Mouse (Mus musculus): ENCODE data around the gene 9130230L23Rik. TPM values are rescaled to one million over a fixed set of nuclear protein-coding genes. Genes with fewer than 3 reads are reported as not detected.

Gene 9130230L23Rik
- total and polyA plus RNA-seq, 2 experiments from 2014 or later: not detected

- H3K4me3 ChIP-seq (ENCODE audit: low read depth, low read length): no peak overlapping the region
- no peaks in the 10 kb centered on the region for H3K9me3 ChIP-seq (ENCODE audit: low read length)
- H3K36me3 ChIP-seq (ENCODE audit: insufficient read depth, low read length): no peaks in the 10 kb centered on the region
- DNase-seq (ENCODE audit: low spot score): no peak
- no peak overlapping the region for H3K27ac ChIP-seq (ENCODE audit: low read depth, low read length)
- no peak for ATAC-seq (ENCODE audit: low FRiP score)
- no peaks in the 10 kb centered on the region for H3K27me3 ChIP-seq (ENCODE audit: insufficient read depth, low read length)
- no peak overlapping the region for H3K4me2 ChIP-seq (ENCODE audit: low read depth, low read length, poor library complexity, severe bottlenecking)
- no peak for TF ChIP-seq CTCF (IDR thresholded peaks at IDR 0.05)
- no peak overlapping the region for H3K9ac ChIP-seq (replicated peaks; ENCODE audit: low read length, poor library complexity, severe bottlenecking)
- 59% methylated on average over 10 of the region's 10 CpGs for WGBS
- no peaks in the 10 kb centered on the region for H3K4me1 ChIP-seq (ENCODE audit: insufficient read depth, low read length)
Measured at GRCm38 (mm10) chr5:66042651-66043340, 38.7 kb upstream of the 9130230L23Rik start.

- no peak for DNase-seq (ENCODE audit: low spot score)
- Histone ChIP-seq H3K4me3 (ENCODE audit: low read depth, low read length) (no peak overlapping the region), H3K27me3 (ENCODE audit: insufficient read depth, low read length) (no peaks in the 10 kb centered on the region), H3K9ac (replicated peaks; ENCODE audit: low read length, poor library complexity, severe bottlenecking) (no peak overlapping the region), H3K4me2 (ENCODE audit: low read depth, low read length, poor library complexity, severe bottlenecking) (no peak overlapping the region), H3K27ac (ENCODE audit: low read depth, low read length) (no peak overlapping the region), H3K9me3 (ENCODE audit: low read length) (no peaks in the 10 kb centered on the region), H3K36me3 (ENCODE audit: insufficient read depth, low read length) (no peaks in the 10 kb centered on the region), H3K4me1 (ENCODE audit: insufficient read depth, low read length) (no peaks in the 10 kb centered on the region)
- TF ChIP-seq CTCF (IDR thresholded peaks at IDR 0.05): no peak
- no peak for ATAC-seq (ENCODE audit: low FRiP score)
- 92% methylated on average over 7 of the region's 7 CpGs for WGBS
Measured at GRCm38 (mm10) chr5:66040744-66041279, 36.7 kb upstream of the 9130230L23Rik start.

GRCm38 (mm10) chr5:66039813-66040212, 35.7 kb upstream of the 9130230L23Rik start:
- TF ChIP-seq CTCF (IDR thresholded peaks at IDR 0.05): no peak
- H3K36me3 ChIP-seq (ENCODE audit: insufficient read depth, low read length): no peaks in the 10 kb centered on the region
- no peaks in the 10 kb centered on the region for H3K27me3 ChIP-seq (ENCODE audit: insufficient read depth, low read length)
- no peak overlapping the region for H3K27ac ChIP-seq (ENCODE audit: low read depth, low read length)
- no peak for ATAC-seq (ENCODE audit: low FRiP score)
- no peak overlapping the region for H3K9ac ChIP-seq (replicated peaks; ENCODE audit: low read length, poor library complexity, severe bottlenecking)
- no peak overlapping the region for H3K4me2 ChIP-seq (ENCODE audit: low read depth, low read length, poor library complexity, severe bottlenecking)
- no peaks in the 10 kb centered on the region for H3K4me1 ChIP-seq (ENCODE audit: insufficient read depth, low read length)
- 98% methylated on average over 2 of the region's 2 CpGs for WGBS
- H3K4me3 ChIP-seq (ENCODE audit: low read depth, low read length): no peak overlapping the region
- H3K9me3 ChIP-seq (ENCODE audit: low read length): no peaks in the 10 kb centered on the region
- DNase-seq (ENCODE audit: low spot score): no peak

- Histone ChIP-seq H3K27ac (ENCODE audit: low read depth, low read length) (peak overlapping the region; percentile 38; the same call in 1 of the 2 replicates), H3K4me3 (ENCODE audit: low read depth, low read length) (no peak overlapping the region), H3K4me1 (ENCODE audit: insufficient read depth, low read length) (no peaks in the 10 kb centered on the region), H3K9me3 (ENCODE audit: low read length) (no peaks in the 10 kb centered on the region), H3K27me3 (ENCODE audit: insufficient read depth, low read length) (no peaks in the 10 kb centered on the region), H3K9ac (replicated peaks; ENCODE audit: low read length, poor library complexity, severe bottlenecking) (no peak overlapping the region), H3K4me2 (ENCODE audit: low read depth, low read length, poor library complexity, severe bottlenecking) (no peak overlapping the region), H3K36me3 (ENCODE audit: insufficient read depth, low read length) (no peaks in the 10 kb centered on the region)
- ATAC-seq (ENCODE audit: low FRiP score) (no peak), DNase-seq (ENCODE audit: low spot score) (no peak)
- TF ChIP-seq CTCF (IDR thresholded peaks at IDR 0.05): no peak
- WGBS: 58% methylated on average over 6 of the region's 6 CpGs
Measured at GRCm38 (mm10) chr5:66037066-66037465, 33.0 kb upstream of the 9130230L23Rik start.

- ATAC-seq (ENCODE audit: low FRiP score) (no peak), DNase-seq (ENCODE audit: low spot score) (peak; percentile 27)
- no peaks in the 10 kb centered on the region for H3K27me3 ChIP-seq (ENCODE audit: insufficient read depth, low read length)
- 37% methylated on average over 7 of the region's 7 CpGs for WGBS
- H3K9ac ChIP-seq (replicated peaks; ENCODE audit: low read length, poor library complexity, severe bottlenecking): no peak overlapping the region
- no peaks in the 10 kb centered on the region for H3K4me1 ChIP-seq (ENCODE audit: insufficient read depth, low read length)
- peak overlapping the region; percentile 38; the same call in 1 of the 2 replicates for H3K27ac ChIP-seq (ENCODE audit: low read depth, low read length)
- no peak overlapping the region for H3K4me3 ChIP-seq (ENCODE audit: low read depth, low read length)
- TF ChIP-seq CTCF (IDR thresholded peaks at IDR 0.05): no peak
- H3K4me2 ChIP-seq (ENCODE audit: low read depth, low read length, poor library complexity, severe bottlenecking): no peak overlapping the region
- H3K9me3 ChIP-seq (ENCODE audit: low read length): no peaks in the 10 kb centered on the region
- no peaks in the 10 kb centered on the region for H3K36me3 ChIP-seq (ENCODE audit: insufficient read depth, low read length)
Measured at GRCm38 (mm10) chr5:66036440-66037054, 32.5 kb upstream of the 9130230L23Rik start.
